Mouse (Mus musculus) cerebellum, adult 11 months (tissue): ENCODE data around the gene Galnt4.

ENCODE experiments used
- DNase-seq: peaks from one replicate; pipeline ENCODE4 v3.0.0; 2022

Gene Galnt4

GRCm38 (mm10) chr10:99107964-99108363 lies at the start of gene Galnt4:
Galnt4 (plus strand) TSS chr10:99108159.
- DNase-seq: peak; percentile 39

- no peak for DNase-seq
These were observed 47.4 kb upstream of the Galnt4 start for GRCm38 (mm10) chr10:99060588-99060987.

GRCm38 (mm10) chr10:99061418-99061817 lies 46.5 kb upstream of the Galnt4 start:
- DNase-seq: no peak

- peak; percentile 12 for DNase-seq
These were observed 45.4 kb upstream of the Galnt4 start for GRCm38 (mm10) chr10:99062546-99062945.

GRCm38 (mm10) chr10:99076113-99076895 lies 31.7 kb upstream of the Galnt4 start:
- no peak for DNase-seq

- DNase-seq: no peak
These were observed 29.3 kb upstream of the Galnt4 start for GRCm38 (mm10) chr10:99078621-99079020.

- DNase-seq: no peak
These were observed 26.4 kb upstream of the Galnt4 start for GRCm38 (mm10) chr10:99081569-99081990.

GRCm38 (mm10) chr10:99083431-99084003 lies 24.4 kb upstream of the Galnt4 start:
- no peak for DNase-seq

- DNase-seq: peak; percentile 82
These were observed 23.3 kb upstream of the Galnt4 start for GRCm38 (mm10) chr10:99084397-99085239.

- DNase-seq: no peak
These were observed 22.7 kb upstream of the Galnt4 start for GRCm38 (mm10) chr10:99085240-99085587.

GRCm38 (mm10) chr10:99086029-99086428 lies 21.9 kb upstream of the Galnt4 start:
- no peak for DNase-seq

GRCm38 (mm10) chr10:99089906-99090305 lies 18.1 kb upstream of the Galnt4 start:
- DNase-seq: no peak

GRCm38 (mm10) chr10:99093364-99093763 lies 14.6 kb upstream of the Galnt4 start:
- no peak for DNase-seq

GRCm38 (mm10) chr10:99095114-99095513 lies 12.8 kb upstream of the Galnt4 start:
- no peak for DNase-seq

- no peak for DNase-seq
These were observed 10.6 kb upstream of the Galnt4 start for GRCm38 (mm10) chr10:99097374-99097773.

- DNase-seq: no peak
These were observed 2.4 kb upstream of the Galnt4 start for GRCm38 (mm10) chr10:99105522-99105921.

- no peak for DNase-seq
These were observed 1.7 kb upstream of the Galnt4 start for GRCm38 (mm10) chr10:99106311-99106702.

GRCm38 (mm10) chr10:99106703-99107631 lies 992 bp upstream of the Galnt4 start, which contains the start of gene Poc1b:
Poc1b (plus strand) TSS chr10:99107036.
- peak; percentile 82 for DNase-seq

- no peak for DNase-seq
These were observed 548 bp downstream of the Galnt4 start for GRCm38 (mm10) chr10:99108431-99108982.

GRCm38 (mm10) chr10:99113533-99113932 lies 5.6 kb downstream of the Galnt4 start:
- no peak for DNase-seq

GRCm38 (mm10) chr10:99114295-99114694 lies 6.3 kb downstream of the Galnt4 start:
- DNase-seq: no peak
